26 mouse cellular contexts compared by ENCODE assay signal in the genomic region with DNA sequence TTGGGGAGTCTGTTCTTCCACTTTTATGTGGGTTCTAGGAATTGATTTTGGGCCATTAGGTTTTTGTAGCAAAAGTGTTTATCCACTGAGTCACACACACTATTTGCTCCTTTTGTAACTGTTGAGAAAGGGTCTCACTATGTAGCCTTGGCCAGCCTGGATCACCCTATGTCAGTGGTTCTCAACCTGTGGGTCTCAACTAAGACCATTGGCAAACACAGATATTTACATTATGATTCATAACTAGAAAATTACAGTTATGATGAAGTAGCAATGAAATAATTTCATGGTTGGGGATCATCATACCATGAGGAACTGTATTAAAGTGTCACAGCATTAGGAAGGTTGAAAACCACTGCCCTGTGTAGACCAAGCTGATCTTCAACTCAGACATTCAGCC. TPM values are rescaled to one million over a fixed set of nuclear protein-coding genes. Genes with fewer than 3 reads are reported as not detected.
DNase-seq lines count a peak whose midpoint lies in the region; ATAC-seq and TF ChIP-seq lines count a peak whose summit lies in the region.
"Had no signal": no experiment of that assay in that cellular context is flagged by ENCODE, and none has a peak within 500 bp of the region (broad histone marks: within the 10 kb centered on the region; RNA-seq: fewer than 3 reads in every experiment).

No protein-coding gene starts in this region.

- peak; percentile 51 for DNase-seq in midbrain, embryonic 11.5 days (ENCODE audit: low spot score, missing footprints)
- no peak for DNase-seq in midbrain, embryonic 14.5 days
- peak; percentile 69 for DNase-seq in Muller cell, postnatal 12 days (ENCODE audit: inconsistent ontology term)
- no peak for DNase-seq in ovary, postnatal 36 days (ENCODE audit: low spot score)
- no peak for DNase-seq in heart, adult 8-10 months (ENCODE audit: low spot score)
- DNase-seq in testis, postnatal 14 days (ENCODE audit: low spot score): no peak
- DNase-seq: adrenal gland, adult 8-10 months; adrenal gland, postnatal 14 days; adrenal gland, postnatal 36 days; B cell, adult 2 months; cerebellum, adult 11-12 months; cerebellum, adult 2 months; cerebellum, adult 9-10 months; cerebellum, postnatal 10 days; cerebellum, postnatal 25 days; forebrain, postnatal 0 days had no signal

- H3K4me2 ChIP-seq in midbrain, embryonic 11.5 days: no peak overlapping the region
- H3K4me2 ChIP-seq in midbrain, embryonic 14.5 days (ENCODE audit: low read length): no peak overlapping the region
- H3K4me2 ChIP-seq: embryonic facial prominence, embryonic 12.5 days; forebrain, embryonic 13.5 days; forebrain, embryonic 15.5 days had no signal

- no peaks in the 10 kb centered on the region for H3K27me3 ChIP-seq in midbrain, embryonic 11.5 days (ENCODE audit: control insufficient read depth, insufficient read depth, low read length)
- H3K27me3 ChIP-seq in midbrain, embryonic 14.5 days (ENCODE audit: control insufficient read depth, insufficient read depth, low read length): no peaks in the 10 kb centered on the region
- H3K27me3 ChIP-seq: CH12.LX; embryonic facial prominence, embryonic 12.5 days; forebrain, embryonic 13.5 days; forebrain, embryonic 15.5 days; Patski had no signal

- no peaks in the 10 kb centered on the region for H3K9me3 ChIP-seq in midbrain, embryonic 11.5 days (ENCODE audit: control insufficient read depth, low read length)
- H3K9me3 ChIP-seq in midbrain, embryonic 14.5 days (ENCODE audit: control insufficient read depth, low read length): no peaks in the 10 kb centered on the region
- H3K9me3 ChIP-seq: embryonic facial prominence, embryonic 10.5 days; embryonic facial prominence, embryonic 12.5 days; forebrain, embryonic 13.5 days; forebrain, embryonic 15.5 days; G1E had no signal

- H3K4me1 ChIP-seq in midbrain, embryonic 11.5 days (ENCODE audit: control insufficient read depth, insufficient read depth, low read length): no peaks in the 10 kb centered on the region
- no peaks in the 10 kb centered on the region for H3K4me1 ChIP-seq in midbrain, embryonic 14.5 days (ENCODE audit: control insufficient read depth, insufficient read depth, low read length)
- H3K4me1 ChIP-seq in embryonic fibroblast, embryonic 13.5 days (ENCODE audit: control insufficient read depth, insufficient read depth, low read length): peaks cover 3% of the 10 kb centered on the region
- H3K4me1 ChIP-seq: embryonic facial prominence, embryonic 12.5 days; forebrain, embryonic 13.5 days; forebrain, embryonic 15.5 days had no signal

- H3K9ac ChIP-seq in midbrain, embryonic 11.5 days (ENCODE audit: low read length): no peak overlapping the region
- H3K9ac ChIP-seq in midbrain, embryonic 14.5 days (replicated peaks; ENCODE audit: low read length): no peak overlapping the region
- H3K9ac ChIP-seq: embryonic facial prominence, embryonic 12.5 days; forebrain, embryonic 13.5 days; forebrain, embryonic 15.5 days; forebrain, postnatal 0 days had no signal

- TF ChIP-seq POLR2A in embryonic fibroblast, embryonic 13.5 days (IDR thresholded peaks at IDR 0.05; ENCODE audit: low read depth, low read length): no peak

- no peak overlapping the region for H3K27ac ChIP-seq in midbrain, embryonic 11.5 days (ENCODE audit: low read depth, low read length)
- no peak overlapping the region for H3K27ac ChIP-seq in midbrain, embryonic 14.5 days (replicated peaks; ENCODE audit: low read depth, low read length)
- peak overlapping the region; percentile 11; the same call in 1 of the 2 replicates for H3K27ac ChIP-seq in embryonic fibroblast, embryonic 13.5 days (ENCODE audit: insufficient read depth, low read length)
- H3K27ac ChIP-seq: embryonic facial prominence, embryonic 10.5 days; embryonic facial prominence, embryonic 12.5 days; forebrain, embryonic 13.5 days; forebrain, embryonic 15.5 days had no signal

- TF ChIP-seq CTCF in embryonic fibroblast, embryonic 13.5 days (IDR thresholded peaks at IDR 0.05; ENCODE audit: borderline replicate concordance, insufficient read depth, low read length): no peak

- H3K36me3 ChIP-seq in midbrain, embryonic 11.5 days (ENCODE audit: control insufficient read depth, insufficient read depth, low read length): no peaks in the 10 kb centered on the region
- H3K36me3 ChIP-seq in midbrain, embryonic 14.5 days (ENCODE audit: control insufficient read depth, insufficient read depth, low read length): no peaks in the 10 kb centered on the region
- H3K36me3 ChIP-seq: embryonic facial prominence, embryonic 12.5 days; forebrain, embryonic 15.5 days had no signal

- no peak for ATAC-seq in midbrain, embryonic 11.5 days (ENCODE audit: low FRiP score)
- no peak for ATAC-seq in midbrain, embryonic 14.5 days (ENCODE audit: low FRiP score, low TSS enrichment)
- ATAC-seq: activated CD4-positive, CD25-positive, alpha-beta regulatory T cell, adult 4 months; CD4-positive, CD25-positive, alpha-beta regulatory T cell, adult 4 months; forebrain, embryonic 13.5 days; forebrain, embryonic 15.5 days; forebrain, postnatal 0 days; Patski had no signal

- no peak overlapping the region for H3K4me3 ChIP-seq in midbrain, embryonic 11.5 days (ENCODE audit: low read depth, low read length)
- H3K4me3 ChIP-seq in midbrain, embryonic 14.5 days (replicated peaks; ENCODE audit: low read depth, low read length): no peak overlapping the region
- no peak overlapping the region for H3K4me3 ChIP-seq in embryonic fibroblast, embryonic 13.5 days (ENCODE audit: insufficient read depth, low read length)
- H3K4me3 ChIP-seq: embryonic facial prominence, embryonic 10.5 days; embryonic facial prominence, embryonic 12.5 days; forebrain, embryonic 13.5 days; forebrain, embryonic 15.5 days had no signal

RNA-seq across cellular contexts. Expression of a gene that starts 43.2 kb away (rescaled TPM):
- 4.9 and 6.9 TPM in 2 replicates for polyA plus RNA-seq in midbrain, embryonic 11.5 days (2014; fragmentation: Nextera tagmentation; extraction: Ambion mirVana)
- 3.5 and 3.8 TPM in 2 replicates for polyA plus RNA-seq in midbrain, embryonic 14.5 days (2014; fragmentation: Nextera tagmentation; extraction: Ambion mirVana)
- polyA plus RNA-seq in embryonic fibroblast, embryonic 13.5 days (2011; ENCODE audit: insufficient read length, low read depth, missing spikeins): 28.3 and 33.8 TPM in 2 replicates
- total RNA-seq in heart, adult 8-10 months (2022): 100 to 1,000 TPM in 2 of 4 experiments, 10 to 100 TPM in 2; 86.5 to 107 (median 100) TPM

Comparison
In these comparisons a context has a peak if more than half of its experiments do, and no peak if none do; other contexts are left out.
1. DNase-seq: peak in midbrain, embryonic 11.5 days (single experiment) and Muller cell, postnatal 12 days (single experiment); none in midbrain, embryonic 14.5 days (single experiment), ovary, postnatal 36 days (single experiment), heart, adult 8-10 months (single experiment) and testis, postnatal 14 days (single experiment).